Mouse (Mus musculus) small intestine, adult 2 months (tissue): ENCODE data around the gene Rbfox1.

Experiments used
- CTCF ChIP-seq: fragments of 200-500 bp; IDR thresholded peaks from 2 replicates; pipeline ENCODE4 v1.5.1; 2012; ENCODE audit warnings: low read depth, mild to moderate bottlenecking, control low read depth, inconsistent platforms, low read length, moderate library complexity, mixed read lengths; ENCODE audit not compliant: insufficient replicate concordance, insufficient read length; ENCODE audit errors: extremely low read depth
- POLR2A ChIP-seq: fragments of 200-500 bp; IDR thresholded peaks from 2 replicates; pipeline ENCODE4 v1.6.1; 2012; ENCODE audit warnings: low read depth, mild to moderate bottlenecking, control low read depth, inconsistent platforms, low read length, moderate library complexity

DNA sequence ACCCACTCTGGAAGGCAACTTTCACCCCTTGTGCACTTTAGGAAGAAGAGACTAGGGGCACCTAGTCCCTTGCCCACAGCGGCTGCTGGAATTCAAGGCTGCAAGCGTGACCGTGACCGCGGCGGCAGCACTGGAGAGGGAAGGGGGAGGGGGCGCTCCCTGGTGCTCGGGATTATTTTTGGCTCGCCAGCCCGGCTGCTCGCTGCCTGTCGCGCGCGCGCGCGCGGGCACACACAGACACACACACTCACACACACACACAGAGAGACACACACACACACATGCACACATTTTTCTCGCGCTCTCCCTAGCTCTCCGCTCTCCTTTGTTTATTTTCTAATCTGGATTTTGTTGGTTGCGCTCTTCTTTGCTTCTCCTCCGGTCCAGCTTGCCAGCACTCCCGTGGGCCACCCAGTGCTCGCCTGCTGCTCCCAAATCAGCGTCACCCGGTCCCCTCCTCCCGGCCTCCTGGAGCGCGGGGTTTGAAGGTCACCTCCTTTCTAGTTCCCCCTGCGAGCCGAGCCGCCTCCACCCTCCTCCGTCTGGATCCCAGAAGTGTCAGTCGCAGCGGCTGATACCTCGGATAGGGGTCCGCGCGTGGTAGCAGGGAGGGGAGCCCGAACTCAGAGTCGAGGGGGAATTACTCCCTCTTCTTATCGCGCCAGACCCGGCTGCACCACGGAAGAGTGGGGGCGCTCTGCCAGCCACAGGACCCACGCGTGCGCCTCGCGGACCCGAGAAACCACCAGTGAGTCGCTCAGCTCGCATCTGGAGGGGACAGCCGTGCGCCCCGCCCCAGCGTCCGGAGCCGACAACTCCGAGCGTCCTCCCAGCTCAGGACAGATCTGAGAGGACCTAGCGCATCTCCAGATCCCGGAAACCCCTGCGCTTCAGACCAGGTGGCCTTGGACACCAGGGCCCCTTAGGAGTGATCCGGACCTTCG, at the start of gene Rbfox1:
- no peak for TF ChIP-seq CTCF
- no peak for TF ChIP-seq POLR2A
